Mouse (Mus musculus) gonadal fat pad, adult 2 months (tissue): Measurements from ENCODE around the gene Afap1l2. TPM values are rescaled to one million over a fixed set of nuclear protein-coding genes. Genes with fewer than 3 reads are reported as not detected.

ENCODE experiments used
- DNase-seq: peaks from one replicate; pipeline ENCODE4 v3.0.0-alpha.2; 2012; ENCODE audit warnings: low read depth
- polyA plus RNA-seq: library from polyadenylated mRNA; depleted of rRNA; stranded (reverse); fragments of >200 nt; gene quantifications from 2 replicates; pipeline ENCODE4 v1.2.3, GENCODE M21; 2012

Gene Afap1l2
- polyA plus RNA-seq, 1 experiment: 8.9 TPM

DNA sequence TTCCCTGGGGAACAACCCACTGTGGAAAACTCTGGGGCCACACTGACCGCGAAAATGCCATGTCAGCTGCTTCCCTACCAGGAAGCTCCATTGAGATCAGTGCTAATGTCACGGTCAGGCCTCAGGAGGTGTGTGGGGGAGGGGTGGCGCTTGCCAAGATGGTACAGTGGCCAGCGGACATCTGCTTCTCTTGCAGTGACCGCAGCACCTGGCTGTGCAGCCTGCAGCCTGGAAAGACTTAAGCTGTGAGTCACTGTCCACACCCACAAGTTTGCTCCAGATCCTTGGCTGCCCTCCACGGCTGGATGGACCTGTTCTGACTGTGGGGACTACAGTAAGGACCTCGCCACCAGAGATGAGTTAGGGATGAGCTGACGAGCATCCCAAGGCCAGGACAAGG lies 68.2 kb downstream of the Afap1l2 start:
- DNase-seq: no peak

DNA sequence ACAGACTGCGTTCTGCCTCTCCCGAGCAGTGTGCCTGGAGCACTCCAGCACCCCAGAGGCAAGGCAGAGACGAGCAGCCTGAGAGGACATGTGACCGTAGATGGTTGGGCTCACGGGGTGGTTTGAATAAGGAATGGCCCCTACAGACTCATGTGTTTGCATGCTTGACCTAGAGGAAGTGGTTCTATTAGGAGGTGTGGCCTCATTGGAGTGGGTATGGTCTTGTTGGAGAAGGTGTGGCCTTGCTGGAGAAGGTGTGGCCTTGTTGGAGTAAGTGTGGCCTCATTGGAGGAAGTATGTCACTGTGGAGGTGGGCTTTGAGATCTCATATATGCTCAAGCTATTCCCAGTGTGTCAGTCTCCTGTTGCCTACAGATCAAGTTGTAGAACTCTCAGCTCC lies 70.1 kb downstream of the Afap1l2 start:
- no peak for DNase-seq

DNA sequence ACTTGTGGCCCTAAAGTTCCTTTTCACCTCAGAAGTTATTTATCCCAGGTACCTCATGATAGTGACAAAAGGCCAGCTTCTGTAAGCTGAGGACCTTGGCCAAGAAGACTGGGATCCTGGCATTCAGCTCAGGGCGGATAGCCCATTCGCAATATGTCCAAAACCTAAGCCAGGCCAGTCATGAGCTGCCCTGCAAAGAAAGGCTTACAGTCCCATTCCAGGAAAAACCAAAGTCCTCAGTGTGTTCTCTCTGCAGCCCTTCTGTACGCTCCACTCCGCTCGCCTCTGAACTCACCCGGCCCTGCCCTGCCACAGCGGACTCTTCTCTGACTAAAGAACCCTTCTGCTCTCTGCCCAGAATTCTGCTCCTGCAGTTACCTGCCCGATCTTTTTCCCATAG lies 71.8 kb downstream of the Afap1l2 start:
- DNase-seq: no peak

DNA sequence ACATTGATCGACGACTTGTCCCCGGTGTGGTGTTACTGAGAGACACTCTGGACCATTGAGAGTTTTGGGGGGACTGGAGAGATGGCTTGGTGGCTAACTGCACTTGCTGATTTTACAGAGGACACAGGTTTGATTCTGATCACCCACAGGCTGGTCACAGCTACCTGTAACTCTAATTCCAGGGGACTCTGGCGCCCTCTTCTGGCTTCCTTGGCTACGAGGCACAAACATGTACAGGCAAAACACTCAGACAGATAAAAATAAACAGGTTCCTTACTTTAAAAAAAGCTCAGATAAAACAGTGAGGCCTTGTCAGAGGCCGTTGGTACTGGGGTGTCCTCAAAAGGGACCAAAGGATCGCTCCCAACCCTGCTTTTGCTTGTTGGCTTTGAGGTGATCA lies 72.3 kb downstream of the Afap1l2 start:
- no peak for DNase-seq

DNA sequence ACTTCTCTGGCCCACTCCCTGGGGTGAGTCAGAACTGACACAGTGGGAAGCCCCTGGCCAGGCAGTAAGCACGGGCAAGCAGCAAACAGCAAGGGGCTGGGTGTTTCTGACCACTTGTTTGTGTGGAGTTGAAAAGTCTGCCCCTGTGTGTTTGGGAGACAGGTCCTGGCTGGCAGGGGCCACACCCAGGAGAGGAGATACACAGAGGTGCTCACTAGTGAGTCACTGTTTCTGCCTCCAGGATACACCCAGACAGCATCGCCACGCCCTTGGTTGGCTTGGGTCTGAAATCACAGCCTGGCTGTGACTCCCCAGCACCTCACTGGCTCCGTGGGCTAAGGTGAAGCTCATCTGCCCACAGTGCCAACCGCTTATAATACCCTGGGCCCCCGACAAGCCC lies 72.9 kb downstream of the Afap1l2 start:
- no peak for DNase-seq

DNA sequence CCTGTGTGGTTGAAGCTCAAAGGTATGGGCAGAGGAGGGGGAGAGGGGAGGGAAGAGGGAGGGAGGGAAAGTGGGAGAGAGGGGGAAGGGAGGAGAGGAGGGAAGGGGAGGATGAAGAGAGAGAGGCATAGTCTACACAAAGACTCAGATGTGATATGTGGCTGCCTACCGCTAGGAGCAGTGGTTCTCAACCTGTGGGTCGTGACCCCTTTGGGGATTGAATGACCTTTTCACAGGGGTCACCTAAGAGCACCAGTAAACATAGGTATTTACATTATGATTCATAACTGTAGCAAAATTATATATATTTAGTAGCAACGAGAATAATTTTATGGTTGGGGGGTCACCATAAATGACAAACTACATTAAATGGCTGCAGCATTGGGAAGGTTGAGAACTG lies 74.2 kb downstream of the Afap1l2 start:
- DNase-seq: no peak

DNA sequence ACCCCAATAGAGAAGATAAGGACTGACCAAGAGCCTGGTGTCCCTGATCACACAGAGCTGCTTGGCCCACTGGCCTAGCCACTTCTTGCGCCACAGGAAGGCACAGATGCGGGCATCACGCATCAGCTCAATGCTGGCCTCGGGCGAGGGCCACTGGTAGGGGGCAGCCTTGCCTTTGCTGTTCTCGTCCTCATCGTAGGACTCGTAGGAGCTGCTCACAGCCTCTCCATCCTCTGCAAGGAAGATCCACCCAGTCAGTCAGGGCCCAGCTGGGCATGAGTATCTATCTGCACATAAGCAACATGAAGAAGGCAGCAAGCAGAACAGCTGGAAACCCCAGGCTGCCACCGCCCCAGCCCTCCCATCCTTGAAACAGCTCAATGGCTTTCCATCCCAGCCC lies 78.0 kb downstream of the Afap1l2 start:
- no peak for DNase-seq

DNA sequence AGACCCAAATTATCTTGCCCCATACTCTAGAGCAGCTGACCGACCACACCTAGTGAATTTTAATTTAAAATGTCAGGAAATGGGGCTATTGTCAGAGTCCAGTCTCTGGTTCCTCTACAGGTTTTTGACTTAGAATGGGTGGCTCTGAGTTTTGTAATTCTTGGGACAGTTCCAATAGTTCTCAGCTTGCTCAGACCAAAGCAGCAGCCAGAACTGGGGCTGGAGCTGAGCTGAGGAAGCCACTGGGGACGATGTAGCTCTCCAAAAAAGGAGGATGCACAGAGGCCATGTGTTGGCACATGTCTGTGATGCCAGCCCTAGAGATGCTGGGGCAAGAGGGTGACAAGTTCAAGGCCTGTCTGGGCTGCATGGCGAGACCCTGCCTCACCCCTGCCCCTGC lies 78.6 kb downstream of the Afap1l2 start:
- no peak for DNase-seq

DNA sequence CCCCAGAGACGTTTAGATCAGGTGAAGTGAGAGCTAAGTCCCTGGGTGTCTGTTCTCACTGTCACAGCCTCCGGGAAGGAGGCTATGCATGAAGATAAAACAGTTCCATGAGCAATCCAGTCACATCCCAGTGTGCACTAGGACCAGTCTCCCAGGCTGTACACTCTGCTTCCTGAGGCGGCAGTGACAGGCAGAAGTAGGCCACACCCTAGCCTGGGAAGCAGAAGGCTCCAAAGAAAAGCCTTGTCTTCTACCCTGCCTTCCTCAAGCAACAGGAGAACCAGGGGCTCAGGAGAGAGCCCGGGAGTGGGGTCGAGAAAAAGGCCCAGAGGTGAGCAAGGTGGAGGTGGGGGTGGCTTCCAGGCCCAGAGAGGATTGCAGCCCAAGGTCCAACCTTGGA lies 86.3 kb downstream of the Afap1l2 start:
- DNase-seq: no peak

DNA sequence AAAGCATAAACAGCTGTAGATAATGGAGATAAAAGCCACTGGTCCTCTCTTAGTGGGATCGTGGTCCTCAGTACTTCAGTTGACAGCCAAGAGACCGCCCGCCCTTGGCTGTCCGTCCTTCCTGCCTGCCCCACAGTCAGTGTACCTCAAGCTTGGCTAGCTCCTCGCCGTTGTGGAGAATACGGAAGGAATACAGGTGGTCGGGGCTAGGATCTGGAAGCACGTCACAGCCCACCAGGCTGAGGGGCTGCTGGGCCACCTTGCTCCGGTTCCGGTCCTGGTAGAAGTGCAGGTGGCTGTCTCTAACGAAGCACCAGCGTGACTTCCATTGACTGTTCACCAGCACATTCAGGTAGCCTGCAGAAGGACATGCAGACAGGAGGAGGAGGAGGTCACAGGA lies 87.8 kb downstream of the Afap1l2 start:
- DNase-seq: no peak

DNA sequence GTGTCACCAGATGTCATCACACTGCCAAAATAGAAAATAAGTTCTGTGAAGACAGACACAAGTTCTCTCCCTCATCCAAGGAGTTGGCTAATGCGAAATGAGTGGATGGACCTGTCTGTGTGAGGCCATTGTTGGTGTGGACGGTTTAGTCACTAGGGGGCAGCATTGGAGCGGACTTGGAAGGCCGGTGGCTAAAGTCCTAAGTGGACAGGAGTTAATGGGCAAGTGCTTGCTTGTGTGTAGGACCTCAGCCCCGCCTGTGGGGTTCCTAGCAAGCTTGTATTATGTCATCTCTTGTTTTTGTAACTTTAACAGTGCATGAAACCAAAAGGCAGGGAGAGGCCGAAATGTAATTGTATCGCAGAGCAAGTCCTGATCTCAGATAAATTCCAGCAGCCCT lies 88.4 kb downstream of the Afap1l2 start:
- DNase-seq: no peak

DNA sequence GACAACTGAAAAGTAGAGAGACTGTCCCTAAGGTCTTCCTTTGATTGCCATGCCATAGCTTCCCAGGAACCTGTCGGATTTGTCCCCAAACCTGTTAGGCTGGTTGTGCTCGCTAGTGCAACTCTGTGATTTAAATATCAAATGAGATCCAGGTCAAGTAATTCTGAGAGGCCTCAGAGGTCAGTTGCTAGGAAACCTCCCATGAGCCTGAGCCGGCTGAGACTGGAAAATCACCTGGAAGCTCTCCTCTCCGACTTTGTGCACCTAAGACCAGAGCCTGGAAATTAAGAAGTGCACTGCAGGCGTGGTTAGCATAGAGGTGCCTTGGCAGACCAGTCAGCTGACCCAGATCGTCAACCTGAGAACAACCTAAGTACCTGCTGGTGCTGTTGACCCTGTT lies 92.9 kb downstream of the Afap1l2 start:
- no peak for DNase-seq

DNA sequence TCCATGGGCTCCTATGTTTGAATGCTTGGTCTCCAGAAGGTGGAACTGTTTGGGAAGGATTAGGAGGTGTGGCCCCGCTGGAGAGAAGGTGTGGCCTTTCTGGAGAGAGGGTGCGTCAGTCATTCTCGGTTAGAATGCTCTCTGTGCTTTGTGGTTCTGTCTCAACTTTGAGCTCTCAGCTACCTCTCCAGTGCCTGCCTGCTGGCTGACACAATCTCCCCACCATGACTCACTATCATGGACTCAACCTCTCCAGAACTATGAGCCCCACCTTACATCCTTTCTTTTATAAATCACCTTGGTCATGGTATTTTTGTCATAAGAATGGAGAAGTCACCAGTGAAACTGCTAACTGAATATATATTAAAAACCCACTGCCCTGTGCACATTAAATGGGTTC lies 93.4 kb downstream of the Afap1l2 start:
- no peak for DNase-seq

DNA sequence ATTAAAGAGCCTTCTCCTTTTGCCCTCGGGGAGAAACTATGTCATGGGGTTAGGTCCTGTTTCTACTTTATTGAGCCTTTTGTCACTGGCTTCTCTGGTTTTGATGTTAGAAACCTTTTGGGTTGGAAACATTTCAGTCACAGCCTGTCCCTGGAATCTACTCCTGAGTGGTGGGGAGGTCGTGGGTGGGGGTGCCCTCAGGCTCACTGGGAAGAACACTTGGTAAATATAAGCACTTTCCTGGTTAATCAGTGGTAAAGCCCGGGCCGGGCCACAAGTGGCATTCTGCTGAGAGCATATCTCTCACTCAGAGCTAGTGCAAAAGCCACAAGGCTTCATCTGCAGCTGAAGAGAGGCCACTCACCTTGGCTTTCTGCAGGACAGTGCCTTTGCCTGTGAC lies 94.3 kb downstream of the Afap1l2 start:
- DNase-seq: no peak

DNA sequence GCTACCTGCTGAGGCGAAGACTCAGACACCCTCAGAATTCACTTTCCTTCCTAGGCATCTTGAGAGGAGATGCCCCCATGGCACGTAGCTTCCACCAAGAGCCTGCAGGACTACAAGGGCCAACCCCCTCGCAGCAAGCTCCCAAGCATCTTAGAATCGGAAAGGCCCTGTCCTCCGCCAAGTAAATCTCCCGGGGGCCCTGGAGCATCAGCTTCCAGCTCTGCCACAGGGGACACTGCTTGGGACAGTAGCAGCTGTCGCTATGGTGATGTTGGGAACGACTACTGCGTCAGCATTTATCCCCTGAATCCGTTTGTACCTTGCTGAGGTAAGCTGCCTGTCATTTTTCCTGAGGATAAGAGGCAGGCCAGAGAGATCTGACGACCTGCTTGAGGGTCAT lies 97.5 kb downstream of the Afap1l2 start:
- no peak for DNase-seq

DNA sequence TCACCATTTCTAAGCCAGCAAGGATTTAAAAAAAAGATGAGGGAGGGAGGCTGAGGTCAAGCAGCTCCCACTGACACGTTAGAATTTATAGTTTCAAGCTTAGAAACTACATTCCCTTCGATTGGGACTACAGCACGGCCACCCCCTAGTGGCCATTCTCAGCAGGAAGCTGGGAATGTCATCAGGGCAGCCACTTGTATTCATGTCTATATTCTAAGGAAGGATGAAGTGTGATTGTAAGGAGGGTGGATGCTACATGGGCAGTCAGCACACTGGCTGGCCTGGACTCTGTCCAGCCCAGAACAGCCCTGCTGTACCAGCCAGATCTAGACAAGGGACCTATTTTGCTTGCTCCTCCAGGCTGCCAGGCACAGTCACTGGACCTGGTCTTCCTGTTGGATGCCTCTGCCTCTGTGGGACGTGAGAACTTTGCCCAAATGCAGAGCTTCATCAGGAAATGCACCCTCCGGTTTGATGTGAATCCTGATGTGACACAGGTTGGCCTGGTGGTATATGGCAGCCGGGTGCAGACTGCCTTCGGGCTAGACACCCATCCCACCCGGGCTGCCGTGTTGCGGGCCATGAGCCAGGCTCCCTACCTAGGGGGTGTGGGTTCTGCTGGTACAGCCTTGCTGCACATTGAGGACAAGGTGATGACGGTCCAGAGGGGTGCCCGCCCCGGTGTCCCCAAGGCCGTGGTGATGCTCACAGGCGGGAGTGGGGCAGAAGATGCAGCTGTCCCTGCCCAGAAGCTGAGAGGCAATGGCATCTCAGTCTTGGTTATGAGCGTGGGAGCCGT lies 99.4 kb downstream of the Afap1l2 start:
- no peak for DNase-seq

DNA sequence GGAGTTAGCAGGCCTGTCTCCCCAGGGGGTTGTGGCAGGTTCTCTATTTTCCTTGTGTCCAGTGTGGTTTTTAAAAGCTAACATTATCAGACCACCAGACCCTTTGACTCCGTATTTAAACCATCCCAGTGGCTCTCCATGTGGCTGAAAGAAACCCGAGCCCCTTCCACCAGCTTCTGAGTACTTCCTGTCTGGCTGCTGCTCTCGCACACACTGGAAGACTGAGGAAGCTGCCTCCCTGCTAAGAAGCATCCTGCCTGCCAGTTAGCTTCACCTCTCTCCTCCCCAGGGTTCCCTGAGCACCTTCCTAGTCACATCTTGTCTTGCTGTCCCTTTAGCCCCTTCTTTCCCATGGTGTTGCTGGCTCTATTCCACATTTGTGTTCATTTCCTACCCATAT lies 100.2 kb downstream of the Afap1l2 start:
- DNase-seq: no peak

DNA sequence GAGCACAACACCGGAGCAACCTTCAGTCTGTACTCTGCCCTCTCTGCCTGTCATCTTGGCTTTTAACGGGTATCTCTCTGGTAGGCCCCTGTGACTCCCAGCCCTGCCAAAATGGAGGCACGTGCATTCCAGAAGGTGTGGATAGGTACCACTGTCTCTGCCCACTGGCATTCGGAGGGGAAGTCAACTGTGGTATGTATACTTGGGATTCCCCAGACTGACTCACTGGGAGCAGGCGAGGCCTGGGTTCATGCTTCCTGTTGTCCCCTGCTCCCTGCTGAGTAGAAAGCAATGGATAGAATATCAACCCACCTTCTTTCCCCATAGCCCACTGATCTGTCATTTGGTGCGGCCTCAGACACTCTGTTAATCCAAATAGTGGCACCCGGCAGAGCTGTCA lies 102.6 kb downstream of the Afap1l2 start:
- no peak for DNase-seq

DNA sequence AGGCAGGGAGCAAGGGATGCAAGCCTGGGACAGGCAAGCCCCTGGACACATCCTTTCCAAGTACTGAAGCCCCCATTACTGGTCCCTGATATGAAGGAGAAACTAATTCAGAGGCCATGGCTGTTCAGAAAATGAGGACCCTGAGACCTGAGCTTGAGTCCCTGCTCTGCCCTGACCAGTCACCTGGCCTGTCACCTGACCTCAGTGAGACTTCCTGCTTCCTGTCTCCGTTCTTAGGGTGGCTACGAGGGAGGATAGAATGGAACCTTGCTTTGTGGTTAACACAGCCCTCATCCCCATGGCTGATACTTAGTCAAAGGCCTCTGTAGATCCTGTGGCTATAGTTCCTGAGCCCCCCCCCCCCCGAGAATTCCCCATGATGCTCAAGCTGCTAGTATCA lies 103.9 kb downstream of the Afap1l2 start:
- no peak for DNase-seq

DNA sequence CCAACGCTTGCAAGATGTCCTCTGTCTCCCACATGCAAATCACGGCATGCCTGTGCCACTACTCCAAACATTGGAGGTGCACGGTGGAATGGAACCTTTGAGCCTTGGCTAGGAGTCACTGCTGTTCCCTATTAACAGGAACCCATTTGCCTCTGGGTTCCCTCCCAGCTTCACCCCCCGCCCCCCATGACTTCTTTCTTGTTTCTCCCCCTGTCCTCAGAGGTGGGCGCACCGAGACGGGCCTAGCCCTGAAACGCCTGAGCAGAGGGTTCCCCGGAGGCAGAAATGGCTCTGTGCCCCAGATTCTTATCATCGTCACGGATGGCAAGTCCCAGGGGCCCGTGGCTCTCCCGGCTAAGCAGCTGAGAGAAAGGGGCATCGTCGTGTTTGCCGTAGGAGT lies 110.4 kb downstream of the Afap1l2 start:
- DNase-seq: no peak

DNA sequence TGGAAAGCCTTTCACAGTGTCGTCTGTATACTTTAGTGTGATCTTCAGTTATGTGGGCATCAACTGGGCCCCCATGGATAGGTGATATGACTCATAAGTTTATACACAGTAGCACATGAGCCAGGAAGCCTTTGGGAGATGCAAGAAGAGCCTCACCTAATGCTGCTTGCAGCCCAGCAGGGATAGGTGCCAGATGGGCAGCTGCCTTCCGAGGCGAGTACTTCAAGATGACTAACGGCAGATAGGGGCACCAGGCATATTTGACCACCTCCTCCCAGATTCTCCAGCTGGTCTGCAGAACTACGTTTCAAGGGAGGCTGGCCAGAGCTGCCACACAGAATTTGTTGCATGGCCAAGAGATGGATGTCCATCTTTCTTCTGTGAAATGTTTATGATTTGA lies 114.7 kb downstream of the Afap1l2 start:
- DNase-seq: no peak

DNA sequence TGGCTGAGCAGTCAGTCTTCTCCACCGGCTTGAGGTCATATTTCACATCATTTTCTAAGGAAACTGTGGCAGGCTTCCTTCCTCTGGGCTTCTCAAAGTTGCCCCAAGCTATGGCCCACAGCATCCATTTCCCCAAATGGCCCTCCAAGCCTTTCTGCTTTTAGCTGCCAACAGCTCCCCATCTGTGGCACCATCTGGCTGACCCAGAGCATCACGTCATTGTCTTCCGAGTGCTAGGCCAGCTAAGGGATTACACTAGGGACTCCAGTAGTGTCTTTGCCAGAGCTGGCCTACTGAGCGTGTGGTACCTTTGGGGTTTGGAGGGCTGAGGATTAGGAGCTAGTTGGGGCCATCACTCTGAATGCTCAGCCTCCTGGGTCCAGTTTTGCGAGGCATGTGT lies 115.4 kb downstream of the Afap1l2 start:
- DNase-seq: no peak

DNA sequence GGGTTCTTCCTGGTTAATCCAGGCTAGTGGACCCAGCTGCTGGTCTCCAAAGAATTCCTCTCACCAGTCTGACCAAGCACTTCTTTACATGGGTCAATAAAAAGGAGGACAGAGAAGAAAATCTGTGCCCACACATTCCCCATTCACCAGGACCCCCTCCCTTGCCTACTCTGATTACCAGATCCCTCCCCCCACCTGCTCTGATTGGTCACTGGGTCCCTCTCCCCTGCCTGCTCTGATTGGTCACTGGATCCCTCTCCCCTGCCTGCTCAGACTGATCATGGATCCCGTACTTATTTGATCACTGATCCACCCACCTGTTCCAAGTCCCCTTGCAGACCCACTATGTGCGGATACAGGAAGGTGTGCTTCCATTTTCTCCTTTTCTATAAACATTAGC lies 116.6 kb downstream of the Afap1l2 start:
- no peak for DNase-seq

DNA sequence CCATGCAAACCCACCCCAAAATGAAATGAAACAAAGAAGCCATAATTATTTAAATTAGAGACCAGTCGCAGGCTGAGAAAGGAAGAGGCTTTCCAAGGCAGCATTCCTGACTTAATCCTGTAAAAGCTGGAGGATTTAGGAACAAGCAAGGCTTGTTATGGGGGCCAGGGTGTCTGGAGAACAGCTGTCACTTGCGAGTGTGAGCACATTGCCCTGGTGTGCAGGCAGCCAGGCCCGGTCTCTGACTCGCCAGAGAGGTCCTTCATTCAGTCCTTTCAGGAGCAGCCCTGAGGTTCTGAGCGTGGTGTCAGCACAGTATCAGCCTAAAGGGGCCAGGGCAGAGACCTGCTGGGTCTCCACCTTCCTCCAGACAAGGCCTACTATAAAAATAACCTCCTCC lies 119.4 kb downstream of the Afap1l2 start:
- no peak for DNase-seq
